Mouse (Mus musculus): Measurements from ENCODE around the gene Ddx23. TPM values are rescaled to one million over a fixed set of nuclear protein-coding genes. Genes with fewer than 3 reads are reported as not detected.
A peak's percentile ranks its signal among the peaks of the same experiment; 100 is the strongest.

Ddx23 gene
- polyA plus RNA-seq, 1 experiment from 2014 or later = 27.2 TPM

DNA sequence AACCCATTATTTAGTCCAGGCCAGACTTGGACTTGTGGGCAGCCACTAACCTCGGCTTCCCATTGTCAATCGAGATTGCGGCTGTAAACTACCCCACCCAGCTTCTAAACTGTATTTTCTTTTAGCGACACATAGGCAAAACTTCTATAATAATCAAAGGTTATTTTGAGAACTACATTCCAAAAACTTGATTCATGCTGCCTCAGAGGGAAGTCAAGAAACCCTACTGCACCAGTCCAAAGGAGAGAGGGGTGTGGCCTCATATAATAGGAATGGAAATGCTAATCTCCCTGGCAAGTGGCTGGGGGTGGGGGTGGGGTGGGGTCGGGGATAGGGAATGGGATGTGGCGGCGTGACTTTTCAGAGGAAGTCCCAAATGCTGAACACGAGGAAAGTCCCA, 36.6 kb downstream of the Ddx23 start:
- H3K27ac ChIP-seq (ENCODE audit: low read depth) = no peak overlapping the region
- ATAC-seq (ENCODE audit: insufficient read depth) = no peak
- no peaks in the 10 kb centered on the region for H3K9me3 ChIP-seq (ENCODE audit: low read depth, low read length)
- WGBS = 30% methylated on average over 8 of the region's 8 CpGs
- H3K9ac ChIP-seq = no peak overlapping the region
- no peaks in the 10 kb centered on the region for H3K36me3 ChIP-seq (ENCODE audit: insufficient read depth)
- H3K4me1 ChIP-seq (ENCODE audit: insufficient read depth) = peaks cover 13% of the 10 kb centered on the region
- no peak overlapping the region for H3K4me3 ChIP-seq (ENCODE audit: low read depth, low read length)
- H3K4me2 ChIP-seq = no peak overlapping the region
- no peak for TF ChIP-seq CTCF (IDR thresholded peaks at IDR 0.05; ENCODE audit: low read depth)
- peaks cover 3% of the 10 kb centered on the region; the same call in 1 of the 2 replicates for H3K27me3 ChIP-seq (ENCODE audit: insufficient read depth, low read length)
- no peak for DNase-seq

DNA sequence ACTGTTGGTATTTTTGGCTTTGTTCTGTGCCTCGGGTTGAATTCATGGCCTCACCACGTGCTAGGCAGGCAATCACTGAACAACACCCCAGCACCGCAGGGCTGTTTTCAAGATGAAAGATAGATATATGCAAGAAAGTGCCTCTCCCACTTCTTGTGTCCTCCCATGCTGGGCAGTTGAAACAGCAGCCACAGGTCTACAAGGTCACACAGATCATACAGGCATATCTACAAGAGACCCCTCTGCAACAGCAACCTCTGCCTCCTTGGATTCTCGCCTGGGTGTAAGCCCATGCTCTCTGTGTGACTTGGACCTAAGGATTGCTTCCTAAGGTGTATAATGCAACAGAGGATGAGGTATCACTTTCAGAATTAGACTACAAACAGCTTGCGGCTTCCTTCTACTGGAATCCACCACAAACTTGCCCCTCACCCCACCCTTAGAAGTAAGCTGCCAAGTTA, 39.3 kb downstream of the Ddx23 start:
- no peaks in the 10 kb centered on the region for H3K9me3 ChIP-seq (ENCODE audit: low read depth, low read length)
- no peak for DNase-seq
- no peaks in the 10 kb centered on the region for H3K27me3 ChIP-seq (ENCODE audit: insufficient read depth, low read length)
- H3K9ac ChIP-seq = no peak overlapping the region
- no peak for ATAC-seq (ENCODE audit: insufficient read depth)
- TF ChIP-seq CTCF (IDR thresholded peaks at IDR 0.05; ENCODE audit: low read depth) = no peak
- H3K4me1 ChIP-seq (ENCODE audit: insufficient read depth) = peaks cover 4% of the 10 kb centered on the region
- WGBS = 49% methylated on average over 5 of the region's 5 CpGs
- no peak overlapping the region for H3K27ac ChIP-seq (ENCODE audit: low read depth)
- H3K4me3 ChIP-seq (ENCODE audit: low read depth, low read length) = no peak overlapping the region
- no peaks in the 10 kb centered on the region for H3K36me3 ChIP-seq (ENCODE audit: insufficient read depth)
- H3K4me2 ChIP-seq = no peak overlapping the region

- no peak overlapping the region for H3K9ac ChIP-seq
- H3K4me2 ChIP-seq = no peak overlapping the region
- ATAC-seq (ENCODE audit: insufficient read depth) (no peak), DNase-seq (no peak)
- H3K4me1 ChIP-seq (ENCODE audit: insufficient read depth) = no peaks in the 10 kb centered on the region; the same call in 1 of the 2 replicates
- H3K36me3 ChIP-seq (ENCODE audit: insufficient read depth) = no peaks in the 10 kb centered on the region
- H3K9me3 ChIP-seq (ENCODE audit: low read depth, low read length) = no peaks in the 10 kb centered on the region
- H3K27me3 ChIP-seq (ENCODE audit: insufficient read depth, low read length) = no peaks in the 10 kb centered on the region
- H3K4me3 ChIP-seq (ENCODE audit: low read depth, low read length) = no peak overlapping the region
- no peak for TF ChIP-seq CTCF (IDR thresholded peaks at IDR 0.05; ENCODE audit: low read depth)
- WGBS = 17% methylated on average over 6 of the region's 6 CpGs
- H3K27ac ChIP-seq (ENCODE audit: low read depth) = no peak overlapping the region
These were observed 40.0 kb downstream of the Ddx23 start for GRCm38 (mm10) chr15:98622721-98623120.

DNA sequence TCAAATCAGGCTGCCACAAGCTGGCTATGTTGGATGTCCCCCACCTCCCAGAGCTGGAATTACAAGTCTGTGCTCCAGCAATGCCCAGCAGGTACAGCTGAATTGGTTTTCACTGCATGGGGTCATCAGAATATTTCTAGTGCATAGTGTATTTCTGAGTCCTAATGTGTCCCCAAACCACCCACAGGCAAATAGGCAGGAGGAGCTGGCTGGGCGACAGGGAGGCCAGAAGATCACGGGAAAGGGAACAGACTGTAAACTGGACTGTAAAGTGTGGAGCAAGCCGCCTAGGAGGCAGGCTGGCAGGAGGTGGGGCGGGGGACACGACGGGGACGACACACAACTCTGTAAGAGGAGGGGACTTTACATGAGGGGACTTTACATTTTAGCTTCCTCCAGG, 40.5 kb downstream of the Ddx23 start:
- ATAC-seq (ENCODE audit: insufficient read depth) (no peak), DNase-seq (no peak)
- H3K27ac ChIP-seq (ENCODE audit: low read depth) = no peak overlapping the region
- no peak overlapping the region for H3K4me2 ChIP-seq
- H3K4me1 ChIP-seq (ENCODE audit: insufficient read depth) = no peaks in the 10 kb centered on the region; the same call in 1 of the 2 replicates
- H3K36me3 ChIP-seq (ENCODE audit: insufficient read depth) = no peaks in the 10 kb centered on the region
- 8% methylated on average over 7 of the region's 7 CpGs for WGBS
- H3K27me3 ChIP-seq (ENCODE audit: insufficient read depth, low read length) = no peaks in the 10 kb centered on the region
- H3K9ac ChIP-seq = no peak overlapping the region
- H3K9me3 ChIP-seq (ENCODE audit: low read depth, low read length) = no peaks in the 10 kb centered on the region
- H3K4me3 ChIP-seq (ENCODE audit: low read depth, low read length) = no peak overlapping the region
- no peak for TF ChIP-seq CTCF (IDR thresholded peaks at IDR 0.05; ENCODE audit: low read depth)

DNA sequence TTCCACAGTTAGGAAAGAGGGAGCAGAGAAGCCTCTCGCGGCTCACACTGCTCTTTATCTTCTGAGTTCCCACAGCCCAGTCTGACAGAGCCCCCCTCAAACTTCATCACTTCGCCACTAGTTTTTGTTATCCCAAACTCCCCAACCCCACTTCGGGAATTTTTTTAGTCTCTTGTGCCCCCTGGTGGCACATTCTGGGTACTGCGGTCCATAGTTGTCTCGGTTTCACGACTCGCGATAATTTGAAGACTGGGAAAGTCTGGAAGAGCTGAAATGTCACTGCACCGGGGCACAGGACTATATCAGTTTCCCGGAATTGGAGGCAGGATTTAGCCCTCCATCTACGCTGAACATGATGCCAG, 45.5 kb downstream of the Ddx23 start:
- DNase-seq (peak; percentile 95), ATAC-seq (ENCODE audit: insufficient read depth) (peak; percentile 61)
- Histone ChIP-seq H3K9ac (no peak overlapping the region), H3K36me3 (ENCODE audit: insufficient read depth) (no peaks in the 10 kb centered on the region), H3K4me1 (ENCODE audit: insufficient read depth) (no peaks in the 10 kb centered on the region), H3K4me2 (peak overlapping the region; percentile 40), H3K27ac (ENCODE audit: low read depth) (no peak overlapping the region), H3K9me3 (ENCODE audit: low read depth, low read length) (no peaks in the 10 kb centered on the region), H3K4me3 (ENCODE audit: low read depth, low read length) (no peak overlapping the region), H3K27me3 (ENCODE audit: insufficient read depth, low read length) (no peaks in the 10 kb centered on the region)
- TF ChIP-seq CTCF (IDR thresholded peaks at IDR 0.05; ENCODE audit: low read depth) = peak; percentile 89
- 1% methylated on average over 12 of the region's 12 CpGs for WGBS

GRCm38 (mm10) chr15:98616362-98617175, 46.1 kb downstream of the Ddx23 start:
- no peaks in the 10 kb centered on the region for H3K9me3 ChIP-seq (ENCODE audit: low read depth, low read length)
- no peak overlapping the region for H3K27ac ChIP-seq (ENCODE audit: low read depth)
- no peak overlapping the region; the same call in 1 of the 2 replicates for H3K9ac ChIP-seq
- H3K4me1 ChIP-seq (ENCODE audit: insufficient read depth) = no peaks in the 10 kb centered on the region
- no peak overlapping the region for H3K4me3 ChIP-seq (ENCODE audit: low read depth, low read length)
- WGBS = 37% methylated on average over 20 of the region's 20 CpGs
- ATAC-seq (ENCODE audit: insufficient read depth) = peak; percentile 32
- no peaks in the 10 kb centered on the region for H3K27me3 ChIP-seq (ENCODE audit: insufficient read depth, low read length)
- no peak for TF ChIP-seq CTCF (IDR thresholded peaks at IDR 0.05; ENCODE audit: low read depth)
- no peaks in the 10 kb centered on the region for H3K36me3 ChIP-seq (ENCODE audit: insufficient read depth)
- DNase-seq = no peak
- H3K4me2 ChIP-seq = peak overlapping the region; percentile 40

DNA sequence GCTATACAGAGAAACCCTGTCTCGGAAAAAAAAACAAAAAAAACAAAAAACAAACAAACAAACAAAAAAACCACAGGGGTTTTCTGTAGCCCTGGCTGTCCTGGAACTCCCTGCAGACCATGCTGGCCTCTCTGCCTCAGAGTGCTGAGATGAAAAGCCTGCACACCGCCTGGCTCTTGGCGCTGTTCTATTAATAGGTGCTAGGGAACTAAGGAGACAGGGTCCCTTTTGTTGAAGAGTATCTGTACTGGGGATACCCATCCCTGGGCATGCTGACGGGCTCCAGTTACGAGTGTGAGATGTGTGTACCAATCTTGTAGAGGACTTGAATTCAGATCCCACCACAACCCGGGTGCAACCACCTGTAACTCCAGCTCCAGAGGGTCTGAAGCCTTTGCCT, 46.9 kb downstream of the Ddx23 start:
- no peak overlapping the region for H3K4me3 ChIP-seq (ENCODE audit: low read depth, low read length)
- no peak overlapping the region for H3K27ac ChIP-seq (ENCODE audit: low read depth)
- DNase-seq (no peak), ATAC-seq (ENCODE audit: insufficient read depth) (no peak)
- no peak overlapping the region for H3K9ac ChIP-seq
- WGBS = 70% methylated on average over 6 of the region's 6 CpGs
- H3K4me2 ChIP-seq = no peak overlapping the region
- no peak for TF ChIP-seq CTCF (IDR thresholded peaks at IDR 0.05; ENCODE audit: low read depth)
- H3K27me3 ChIP-seq (ENCODE audit: insufficient read depth, low read length) = no peaks in the 10 kb centered on the region
- no peaks in the 10 kb centered on the region for H3K9me3 ChIP-seq (ENCODE audit: low read depth, low read length)
- H3K4me1 ChIP-seq (ENCODE audit: insufficient read depth) = no peaks in the 10 kb centered on the region
- no peaks in the 10 kb centered on the region for H3K36me3 ChIP-seq (ENCODE audit: insufficient read depth)
